Mouse (Mus musculus) cerebellum, adult 2 months (tissue): ENCODE measurements around the gene Gm21970. TPM values are rescaled to one million over a fixed set of nuclear protein-coding genes. Genes with fewer than 3 reads are reported as not detected.
A peak's percentile ranks its signal among the peaks of the same experiment; 100 is the strongest.

ENCODE experiments used
- DNase-seq, 2 experiments: peaks; one replicate each; pipeline ENCODE4 v3.0.0; 2021
- H3K27ac ChIP-seq: fragments of 200-500 bp; 2 replicates; pipeline ENCODE4 v1.5.1; 2012; ENCODE audit warnings: low read length, control low read depth, inconsistent platforms; ENCODE audit not compliant: insufficient read depth
- H3K27me3 ChIP-seq: fragments of 200-500 bp; 2 replicates; pipeline ENCODE4 v1.6.1; 2012; ENCODE audit warnings: inconsistent platforms, mild to moderate bottlenecking, low read length, moderate library complexity; ENCODE audit not compliant: control insufficient read depth, insufficient read depth
- H3K4me1 ChIP-seq: fragments of 200-500 bp; 2 replicates; pipeline ENCODE4 v1.6.1; 2011; ENCODE audit warnings: low read length; ENCODE audit not compliant: control insufficient read depth, insufficient read depth
- H3K4me3 ChIP-seq: fragments of 200-500 bp; replicated peaks from 2 replicates; pipeline ENCODE3; 2011; ENCODE audit warnings: mild to moderate bottlenecking, low read depth, low read length, control low read depth; ENCODE audit not compliant: insufficient read depth
- CTCF ChIP-seq: fragments of 200-500 bp; IDR thresholded peaks from 2 replicates; pipeline ENCODE4 v1.5.1; 2011; ENCODE audit warnings: low read depth, mild to moderate bottlenecking, control low read depth, low read length, moderate library complexity, borderline replicate concordance; ENCODE audit not compliant: insufficient read depth
- POLR2A ChIP-seq: fragments of 200-500 bp; IDR thresholded peaks from 2 replicates; pipeline ENCODE4 v1.6.1; 2011; ENCODE audit warnings: low read length, control low read depth, borderline replicate concordance; ENCODE audit not compliant: insufficient read depth
- WGBS: fragments of 180-500 bp; shearing (Covaris S2); methylation state at CpG from one replicate; pipeline ENCODE4 v1.1.7; 2018; 5-methylcytosine and 5-hydroxymethylcytosine counted together
- polyA plus RNA-seq: library from polyadenylated mRNA; depleted of rRNA; stranded (reverse); fragments of >200 nt; gene quantifications from 2 replicates; pipeline ENCODE4 v1.2.3, GENCODE M21; 2012

The Gm21970 gene
- polyA plus RNA-seq, 1 experiment = not detected

- H3K27me3 ChIP-seq = no peaks in the 10 kb centered on the region
- TF ChIP-seq POLR2A (no peak), CTCF (no peak)
- H3K4me3 ChIP-seq = peak overlapping the region; percentile 78
- peak overlapping the region; percentile 67; the same call in 1 of the 2 replicates for H3K27ac ChIP-seq
- no peaks in the 10 kb centered on the region for H3K4me1 ChIP-seq
- no peak for DNase-seq
- 43% methylated on average over 13 of the region's 13 CpGs for WGBS
Measured at GRCm38 (mm10) chr16:91373473-91374252, 17.9 kb upstream of the Gm21970 start.

- Histone ChIP-seq H3K4me3 (no peak overlapping the region), H3K4me1 (no peaks in the 10 kb centered on the region), H3K27ac (no peak overlapping the region), H3K27me3 (no peaks in the 10 kb centered on the region)
- DNase-seq = no peak
- 97% methylated on average over 3 of the region's 3 CpGs for WGBS
- TF ChIP-seq POLR2A (no peak), CTCF (no peak)
Measured at GRCm38 (mm10) chr16:91374253-91374634, 17.3 kb upstream of the Gm21970 start.

- TF ChIP-seq POLR2A = no peak
- H3K27ac ChIP-seq = no peak overlapping the region
- DNase-seq = no peak
- no peaks in the 10 kb centered on the region for H3K4me1 ChIP-seq
- no peaks in the 10 kb centered on the region for H3K27me3 ChIP-seq
- WGBS = 69% methylated on average over 10 of the region's 10 CpGs
- no peak overlapping the region for H3K4me3 ChIP-seq
Measured at GRCm38 (mm10) chr16:91376701-91377100, 14.8 kb upstream of the Gm21970 start.

GRCm38 (mm10) chr16:91378431-91378986 lies 13.0 kb upstream of the Gm21970 start:
- TF ChIP-seq POLR2A (no peak), CTCF (no peak)
- 70% methylated on average over 17 of the region's 17 CpGs for WGBS
- no peaks in the 10 kb centered on the region for H3K27me3 ChIP-seq
- H3K4me3 ChIP-seq = no peak overlapping the region
- H3K27ac ChIP-seq = no peak overlapping the region
- DNase-seq = no peak
- H3K4me1 ChIP-seq = no peaks in the 10 kb centered on the region

GRCm38 (mm10) chr16:91378991-91379390 lies 12.5 kb upstream of the Gm21970 start:
- Histone ChIP-seq H3K4me3 (no peak overlapping the region), H3K27me3 (no peaks in the 10 kb centered on the region), H3K27ac (no peak overlapping the region), H3K4me1 (no peaks in the 10 kb centered on the region)
- no peak for TF ChIP-seq POLR2A
- TF ChIP-seq CTCF = no peak
- 47% methylated on average over 9 of the region's 9 CpGs for WGBS
- DNase-seq = no peak

GRCm38 (mm10) chr16:91379412-91379811 lies 12.1 kb upstream of the Gm21970 start:
- DNase-seq = no peak
- WGBS = 50% methylated on average over 3 of the region's 3 CpGs

GRCm38 (mm10) chr16:91380151-91380550 lies 11.4 kb upstream of the Gm21970 start:
- DNase-seq = no peak
- no peaks in the 10 kb centered on the region for H3K27me3 ChIP-seq
- no peak overlapping the region for H3K4me3 ChIP-seq
- WGBS = 94% methylated on average over 5 of the region's 5 CpGs
- H3K27ac ChIP-seq = no peak overlapping the region
- no peaks in the 10 kb centered on the region for H3K4me1 ChIP-seq
- TF ChIP-seq POLR2A (no peak), CTCF (no peak)

More at GRCm38 (mm10) chr16:91379412-91379811, 12.1 kb upstream of the Gm21970 start:
- no peaks in the 10 kb centered on the region for H3K27me3 ChIP-seq
- H3K4me3 ChIP-seq = no peak overlapping the region
- no peak for TF ChIP-seq CTCF
- no peak for TF ChIP-seq POLR2A
- no peaks in the 10 kb centered on the region for H3K4me1 ChIP-seq
- no peak overlapping the region for H3K27ac ChIP-seq

- Histone ChIP-seq H3K27me3 (no peaks in the 10 kb centered on the region), H3K27ac (no peak overlapping the region), H3K4me3 (no peak overlapping the region), H3K4me1 (no peaks in the 10 kb centered on the region)
- no peak for TF ChIP-seq CTCF
- no peak for TF ChIP-seq POLR2A
- WGBS = 79% methylated on average over 4 of the region's 4 CpGs
- no peak for DNase-seq
Measured at GRCm38 (mm10) chr16:91381606-91382005, 9.9 kb upstream of the Gm21970 start.
